Mouse (Mus musculus): ENCODE results near the gene Vsig10. TPM values are rescaled to one million over a fixed set of nuclear protein-coding genes. Genes with fewer than 3 reads are reported as not detected.
"Not testable (repeated sequence)": the region's sequence is repeated elsewhere in the genome, so short reads cannot be mapped to it uniquely, and the experiment has no call there.

Gene Vsig10
- 10 to 100 TPM; 16.3 to 23.0 TPM for total RNA-seq (2021)
- long read RNA-seq, experiment 1, partial matches to known transcripts = 4 of 10 reads
- long read RNA-seq, experiment 1, other reads (novel, unspliced or antisense) = 2 of 10 reads
- long read RNA-seq, experiment 2, partial matches to known transcripts = 1 of 4 reads
- long read RNA-seq, experiment 2, other reads (novel, unspliced or antisense) = 2 of 4 reads

DNA sequence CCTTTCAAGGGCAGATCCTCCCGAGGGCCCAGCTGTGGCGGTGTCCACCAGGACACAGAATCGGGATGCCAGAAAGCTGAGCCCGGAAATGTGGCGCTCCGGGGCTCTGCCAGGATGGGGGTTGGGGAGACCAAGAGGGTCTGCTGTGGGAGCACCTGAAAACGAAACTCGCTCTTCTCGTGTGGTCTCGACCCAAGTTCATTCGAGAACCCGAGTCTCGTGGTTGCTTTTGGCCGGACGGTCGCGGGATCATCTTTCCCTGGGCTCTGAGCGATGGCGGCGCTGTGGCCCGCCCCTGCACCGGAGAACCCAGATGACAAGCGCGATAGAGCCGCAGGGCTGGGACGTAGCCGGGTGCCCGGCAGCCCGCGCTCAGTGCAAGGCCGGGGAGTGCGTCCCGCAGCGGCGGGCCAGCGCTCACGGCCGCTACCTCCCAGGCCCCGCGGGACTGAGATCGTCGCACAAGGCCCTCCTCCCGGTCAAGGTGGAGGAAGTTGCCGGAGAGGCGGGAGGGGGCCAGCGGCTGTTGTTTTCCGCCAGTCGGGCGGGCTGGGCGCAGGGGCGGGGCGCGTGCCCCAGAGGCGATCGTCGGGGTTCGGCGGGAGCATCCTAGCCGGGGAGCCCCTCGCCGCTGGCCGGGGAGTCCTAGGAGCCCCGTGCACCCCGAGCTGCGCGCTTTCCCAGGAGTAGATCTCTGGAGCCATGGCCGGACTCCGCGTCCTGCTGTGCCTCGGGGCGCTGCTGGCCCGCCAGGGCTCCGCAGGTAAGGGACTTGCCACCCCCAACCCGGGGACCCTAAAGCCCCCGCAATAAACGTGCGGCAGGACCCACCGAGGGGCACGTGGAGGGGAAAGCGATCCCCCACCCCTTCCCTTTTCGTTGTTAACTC, at the start of gene Vsig10:
Vsig10 (plus strand) TSS at position 343 of the 889 bp plus-strand sequence.
- DNase-seq = peak; percentile 87 to 88

DNA sequence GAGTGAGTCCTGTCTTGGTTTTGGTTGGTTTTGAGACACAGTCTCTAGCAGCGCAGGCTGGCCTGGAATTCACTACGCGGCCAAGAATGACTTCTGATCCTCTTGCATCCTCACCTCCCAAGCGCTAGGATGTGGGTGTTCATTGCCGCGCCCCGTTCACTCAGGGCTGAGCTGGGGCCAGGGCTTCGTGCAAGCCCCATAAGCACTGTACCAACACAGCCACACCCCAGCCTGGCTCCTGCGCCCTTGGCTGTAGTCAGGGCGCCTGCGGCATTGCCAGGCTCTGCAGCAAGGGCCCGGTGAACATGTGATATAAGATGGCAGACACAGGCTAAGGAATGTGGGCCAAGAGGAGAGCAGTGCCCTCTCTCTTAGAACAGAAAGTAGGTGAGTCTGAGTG, 49.5 kb upstream of the Vsig10 start:
- no peak for DNase-seq

DNA sequence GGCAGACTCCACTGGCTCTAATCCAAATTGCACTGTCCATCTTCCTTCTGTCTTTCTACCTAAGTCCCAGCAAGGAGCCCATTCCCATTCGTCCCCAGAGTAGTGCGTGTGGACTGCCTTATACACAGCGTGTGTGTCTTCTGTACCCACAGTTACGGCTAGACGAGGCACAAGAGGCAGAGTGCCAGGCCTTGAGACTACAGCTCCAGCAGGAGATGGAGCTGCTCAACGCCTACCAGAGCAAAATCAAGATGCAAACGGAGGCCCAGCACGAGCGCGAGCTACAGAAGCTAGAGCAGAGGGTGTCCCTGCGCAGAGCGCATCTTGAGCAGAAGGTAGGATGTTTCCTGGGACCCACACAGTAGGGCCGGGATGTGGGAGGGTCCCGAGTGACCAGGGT, 46.9 kb upstream of the Vsig10 start:
- DNase-seq = no peak

DNA sequence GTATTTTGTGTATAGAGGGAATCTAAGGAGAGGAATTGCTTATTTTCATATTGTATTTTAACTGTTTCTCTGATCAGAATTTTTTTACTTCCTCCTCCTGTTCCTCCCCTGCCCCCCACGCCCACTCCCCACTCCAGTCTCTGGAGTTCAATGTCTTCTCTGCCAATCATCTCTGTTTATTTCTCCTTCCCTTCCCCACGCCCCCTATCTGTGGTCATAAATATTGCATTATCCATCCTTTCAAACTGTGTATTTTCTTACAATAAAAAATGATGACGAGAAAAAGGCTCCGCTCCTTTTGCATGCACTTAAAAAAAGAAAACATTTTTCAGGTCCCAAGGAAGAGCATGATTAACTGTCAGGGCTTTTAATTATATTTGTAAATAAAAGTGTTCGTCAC, 44.1 kb upstream of the Vsig10 start:
- no peak for DNase-seq

DNA sequence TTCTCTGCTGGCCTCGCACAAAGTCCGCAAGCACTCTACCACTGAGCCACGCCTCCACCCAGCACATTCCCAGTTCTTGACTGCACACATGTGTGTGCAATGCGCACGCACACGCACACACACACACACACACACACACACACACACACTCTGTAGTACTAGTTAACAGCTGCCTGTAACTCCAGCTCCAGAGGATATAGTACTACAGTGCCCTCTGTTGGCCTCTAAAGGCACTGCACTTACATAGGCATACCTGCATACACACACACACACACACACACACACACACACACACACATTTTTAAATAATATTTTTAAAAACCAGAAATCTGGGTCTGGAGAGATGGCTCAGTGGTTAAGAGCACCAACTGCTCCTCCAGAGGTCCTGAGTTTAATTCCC, 41.1 kb upstream of the Vsig10 start:
- DNase-seq = no peak

DNA sequence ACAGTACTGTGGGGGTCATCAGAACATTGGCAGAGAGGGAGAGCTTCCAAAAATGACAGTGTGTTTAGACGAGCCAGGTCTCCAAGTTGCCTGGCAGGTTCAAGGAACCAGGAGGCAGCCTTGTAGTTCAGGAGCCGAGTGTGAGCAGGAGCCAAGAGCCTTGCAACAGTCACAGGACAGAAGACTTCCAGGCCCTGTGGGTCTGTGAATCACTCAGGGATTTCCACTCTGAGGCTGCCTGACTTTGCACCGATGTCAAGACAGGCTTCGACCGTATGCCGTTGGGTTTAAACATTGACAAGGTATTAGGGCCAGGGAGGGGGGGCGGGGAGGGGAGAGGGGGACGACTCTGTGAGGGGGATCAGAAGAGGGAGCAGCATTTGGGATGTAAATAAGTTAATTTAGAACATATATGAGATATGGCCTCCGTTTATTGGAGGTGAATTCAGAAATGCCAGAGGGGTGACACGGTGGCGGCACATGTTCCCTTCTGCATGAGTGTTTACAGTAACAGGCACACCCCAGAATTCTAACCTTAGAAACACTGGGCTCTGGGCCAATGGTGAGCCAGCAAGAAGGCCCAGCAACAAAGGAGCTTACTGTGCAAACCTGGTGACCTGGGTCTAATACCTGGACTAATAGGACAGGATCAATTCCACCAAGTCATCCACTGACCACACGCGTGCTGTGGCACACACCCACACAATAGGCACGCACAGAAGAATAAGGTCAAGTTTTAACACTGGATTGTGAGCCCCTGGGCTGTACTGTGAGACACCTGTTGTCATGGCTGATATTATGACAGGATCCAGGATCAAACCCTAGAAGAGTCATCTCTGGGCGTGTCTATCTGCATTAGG, 39.8 kb upstream of the Vsig10 start:
- peak; percentile 37 to 65 for DNase-seq

DNA sequence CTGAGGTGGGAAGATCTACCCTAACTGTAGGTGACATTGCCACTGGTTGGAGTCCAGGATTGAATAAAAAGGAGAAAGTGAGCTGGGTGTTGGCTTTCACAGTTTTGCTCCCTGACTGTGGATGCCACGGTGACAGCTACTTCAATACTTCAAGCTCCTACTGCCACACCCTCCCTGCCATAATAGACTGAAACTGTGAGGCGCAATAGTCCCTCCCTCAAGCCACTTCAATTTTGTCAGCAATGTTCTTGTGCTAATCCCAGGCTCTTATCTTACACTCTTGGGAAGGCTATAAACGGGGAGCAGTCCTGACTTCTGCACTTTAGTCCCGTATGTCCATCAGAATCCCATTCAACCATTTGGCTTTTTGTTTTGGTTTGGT, 39.2 kb upstream of the Vsig10 start:
- DNase-seq = no peak

DNA sequence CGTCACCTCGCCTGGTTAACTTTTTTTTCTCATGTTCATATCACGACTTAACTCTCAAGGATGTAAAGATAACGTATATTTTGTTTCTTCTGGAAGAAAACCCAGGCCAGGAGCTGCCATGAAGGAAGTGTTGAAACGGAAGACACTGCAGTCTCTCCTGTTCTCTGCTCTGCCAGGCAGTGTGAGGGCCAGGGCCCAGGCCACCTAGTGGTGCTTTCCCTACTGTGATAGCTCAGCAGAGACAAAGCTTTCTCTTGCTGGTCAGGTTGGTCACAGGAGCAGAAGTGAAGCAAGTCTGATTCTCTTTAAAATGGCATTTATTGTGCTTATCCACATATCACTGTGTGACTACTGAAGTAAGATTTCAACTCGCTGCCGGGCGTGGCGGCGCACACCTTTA, 37.3 kb upstream of the Vsig10 start:
- DNase-seq = peak in 1 of 2 experiments; percentile 54

DNA sequence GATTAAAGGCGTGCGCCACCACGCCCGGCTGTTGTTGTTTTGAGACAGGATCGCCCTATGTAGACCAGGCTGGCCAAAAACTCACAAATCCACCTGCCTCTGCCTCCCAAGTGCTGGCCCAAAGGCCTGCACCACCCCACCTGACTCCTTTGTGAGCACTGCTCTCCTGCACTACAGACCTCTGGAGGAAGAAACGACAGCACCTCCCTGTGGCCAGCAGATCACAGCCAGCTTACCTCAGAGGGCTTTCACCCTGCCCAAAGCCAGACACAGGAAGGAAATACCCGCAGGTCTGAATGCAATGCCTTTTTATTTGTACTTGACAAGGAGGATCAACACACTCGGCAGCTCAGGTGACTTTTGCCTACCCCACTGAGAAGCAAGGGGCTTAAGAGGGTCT, 36.5 kb upstream of the Vsig10 start:
- no peak for DNase-seq

DNA sequence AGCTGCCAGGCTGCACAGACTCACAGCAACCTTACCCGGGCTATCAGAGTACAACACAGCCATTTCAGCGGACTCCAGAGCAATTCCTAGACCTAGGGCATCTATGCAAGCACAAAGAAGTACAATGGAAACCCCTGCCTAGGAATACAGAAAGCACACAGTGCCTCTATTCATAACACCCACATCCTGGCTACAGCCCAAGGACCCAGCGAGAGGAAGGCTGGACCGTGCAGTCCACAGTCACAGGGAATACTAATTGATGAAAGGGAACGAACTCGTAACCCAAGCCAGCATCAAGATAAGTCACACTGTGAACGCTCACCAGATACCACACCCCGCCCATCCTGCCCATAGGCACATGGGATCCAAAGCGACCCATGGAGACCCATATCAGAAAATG, 34.9 kb upstream of the Vsig10 start:
- peak; percentile 39 to 66 for DNase-seq

DNA sequence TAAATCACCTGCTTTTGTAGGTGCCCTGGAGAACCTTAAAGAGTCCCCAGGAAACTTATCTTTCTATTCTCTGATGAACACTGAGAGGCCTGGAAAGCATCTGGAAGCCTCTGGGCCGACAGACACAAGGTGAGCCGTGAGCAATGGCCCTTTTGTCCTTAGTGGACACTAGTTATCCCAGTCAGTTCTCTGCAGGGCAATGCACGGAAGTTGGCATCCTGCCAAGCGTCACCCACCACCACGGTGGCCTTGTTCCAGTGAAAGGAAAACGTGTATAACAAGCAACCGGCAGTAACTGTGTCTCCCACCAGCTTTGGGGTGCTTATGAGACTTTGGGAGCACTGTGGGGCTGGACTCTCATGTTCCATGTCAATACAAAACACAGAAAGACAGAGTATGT, 34.2 kb upstream of the Vsig10 start:
- no peak for DNase-seq

DNA sequence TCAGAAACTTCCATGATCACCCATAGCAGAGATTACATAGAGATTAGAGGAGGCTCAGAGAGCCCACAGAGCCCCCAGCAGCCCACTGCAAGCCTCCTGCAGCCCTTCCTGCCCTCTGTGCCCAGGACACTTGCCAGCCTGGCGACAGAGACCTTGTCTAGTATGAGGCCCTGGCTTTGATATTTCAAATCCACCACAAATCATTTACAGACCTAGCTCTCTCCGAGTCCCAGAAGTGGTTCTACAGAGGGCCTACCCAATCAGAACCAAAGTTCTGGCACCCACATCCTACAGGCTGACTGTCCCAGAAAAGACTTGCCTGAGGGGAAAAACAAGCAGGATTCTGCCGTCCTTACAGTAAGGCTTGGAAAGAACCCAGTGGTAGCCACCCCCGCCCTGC, 33.6 kb upstream of the Vsig10 start:
- DNase-seq = peak; percentile 43 to 44

DNA sequence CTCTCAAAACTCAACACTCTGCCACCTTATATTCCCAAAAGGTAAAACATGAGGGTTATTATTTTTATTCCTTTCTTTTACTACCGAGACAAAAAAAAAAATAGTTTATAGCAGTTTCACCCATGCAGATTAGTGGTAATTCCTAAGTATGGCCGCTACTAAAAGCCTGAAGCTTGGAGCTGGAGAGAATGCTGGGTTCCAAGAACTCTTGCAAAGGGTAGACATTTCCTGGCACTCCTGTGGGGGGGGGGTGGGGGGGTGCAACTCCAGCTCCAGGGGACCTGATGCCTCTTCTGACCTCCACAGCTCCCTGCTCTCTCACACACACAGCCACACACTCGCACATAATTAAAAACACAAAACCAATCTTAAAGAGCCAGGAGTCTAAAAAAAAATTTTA, 32.6 kb upstream of the Vsig10 start:
- DNase-seq = no peak

DNA sequence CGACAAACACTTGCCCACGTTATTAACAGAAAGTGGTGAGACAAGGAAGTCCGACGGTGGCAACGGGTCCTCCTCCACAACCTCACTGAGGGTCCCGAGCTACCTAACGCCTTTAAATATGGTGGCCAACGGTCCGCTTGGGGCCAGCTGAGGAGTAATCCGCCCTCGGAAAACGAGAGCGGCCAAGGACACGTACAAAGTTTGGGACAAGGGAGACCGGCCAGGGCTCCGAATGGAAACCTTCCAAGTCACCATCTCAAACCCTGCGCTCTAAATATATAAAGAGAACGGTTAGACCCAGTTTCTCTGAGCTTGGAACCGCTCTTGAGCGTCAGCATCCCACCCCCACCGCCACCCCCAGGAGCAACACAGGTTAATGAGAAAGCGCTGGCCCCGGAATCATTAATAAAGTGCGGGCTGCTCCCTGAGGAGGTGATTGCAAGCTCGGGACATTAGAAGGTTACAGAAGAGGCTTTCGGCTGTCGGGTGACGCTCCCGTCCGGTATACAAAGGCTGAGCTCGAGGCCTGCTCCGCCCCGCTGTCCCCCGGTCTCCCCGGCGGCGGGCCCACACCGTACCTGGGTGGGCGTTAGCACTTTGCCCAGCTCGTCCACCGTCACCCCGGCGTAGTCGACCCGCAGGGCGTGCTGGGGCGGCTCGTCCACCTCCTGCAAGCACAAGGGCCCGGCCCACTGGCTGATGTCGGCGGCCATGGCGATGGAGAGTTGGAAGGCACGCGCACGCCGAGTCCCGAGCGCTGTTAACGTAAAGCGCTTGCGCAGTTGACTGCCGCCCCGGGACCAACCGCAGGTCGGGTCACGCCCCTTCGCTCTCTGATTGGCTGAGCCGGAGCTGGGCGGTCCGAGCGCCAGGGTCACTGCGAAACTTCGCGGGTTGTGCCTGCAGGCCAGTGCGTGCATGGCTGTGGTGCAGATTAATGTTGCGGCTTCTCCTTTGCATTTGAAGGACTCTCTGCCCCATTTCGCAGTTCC, 31.8 kb upstream of the Vsig10 start, which contains the start of gene Pebp1:
Pebp1 (minus strand) TSS at position 795 of the 992 bp plus-strand sequence.
- peak; percentile 98 for DNase-seq

DNA sequence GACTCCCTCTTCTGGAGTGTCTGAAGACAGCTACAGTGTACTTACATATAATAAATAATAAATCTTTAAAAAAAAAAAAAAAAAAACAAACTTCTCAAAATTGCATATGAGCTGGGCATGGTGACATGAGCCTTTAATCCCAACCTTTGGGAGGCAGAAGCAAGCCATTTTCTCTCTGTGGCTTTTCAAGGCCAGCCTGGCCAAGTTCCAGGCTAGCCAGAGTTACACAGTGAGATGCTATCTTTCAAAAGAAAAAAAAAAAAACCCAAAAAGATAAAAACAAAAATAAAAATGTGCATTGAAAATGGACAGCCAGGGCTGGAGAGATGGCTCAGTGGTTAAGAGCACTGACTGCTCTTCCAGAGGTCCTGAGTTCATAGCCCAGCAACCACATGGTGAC, 29.2 kb upstream of the Vsig10 start:
- DNase-seq = peak; percentile 64 to 70

DNA sequence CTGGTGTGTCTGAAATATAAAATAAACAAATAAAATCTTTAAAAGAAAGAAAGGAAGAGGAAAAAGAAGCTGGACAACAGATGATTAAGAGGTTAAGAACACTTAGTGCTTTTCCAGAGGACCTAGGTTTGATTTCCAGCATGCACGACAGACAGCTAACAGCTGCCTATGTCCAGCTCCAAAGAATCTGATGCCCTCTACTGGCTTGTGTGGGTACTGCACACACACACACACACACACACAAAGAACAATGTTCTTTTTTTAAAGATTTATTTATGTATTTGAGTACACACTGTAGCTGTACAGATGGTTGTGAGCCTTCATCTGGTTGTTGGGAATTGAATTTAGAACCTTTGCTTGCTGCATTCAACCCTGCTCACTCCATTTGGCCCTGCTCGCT, 28.8 kb upstream of the Vsig10 start:
- no peak for DNase-seq

DNA sequence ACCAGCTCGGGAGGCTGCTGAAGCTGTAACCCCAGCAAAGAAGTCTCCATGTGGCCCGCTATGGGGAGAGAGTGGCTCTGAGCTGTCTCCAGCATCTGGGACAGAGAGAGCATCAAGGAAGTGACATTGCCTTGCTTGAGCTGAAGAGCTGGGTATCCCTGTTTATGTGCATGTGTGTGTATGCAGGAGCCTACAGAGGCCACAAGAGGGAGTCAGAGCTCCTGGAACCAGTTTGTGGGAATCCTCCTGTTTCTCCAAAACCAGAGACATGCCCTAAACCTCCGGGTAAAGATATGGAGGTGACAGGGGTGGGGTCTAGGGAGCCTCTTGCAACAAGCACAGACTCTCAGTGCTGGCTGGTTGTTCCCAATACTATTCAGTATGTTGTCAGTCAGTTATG, 27.6 kb upstream of the Vsig10 start:
- DNase-seq = no peak

DNA sequence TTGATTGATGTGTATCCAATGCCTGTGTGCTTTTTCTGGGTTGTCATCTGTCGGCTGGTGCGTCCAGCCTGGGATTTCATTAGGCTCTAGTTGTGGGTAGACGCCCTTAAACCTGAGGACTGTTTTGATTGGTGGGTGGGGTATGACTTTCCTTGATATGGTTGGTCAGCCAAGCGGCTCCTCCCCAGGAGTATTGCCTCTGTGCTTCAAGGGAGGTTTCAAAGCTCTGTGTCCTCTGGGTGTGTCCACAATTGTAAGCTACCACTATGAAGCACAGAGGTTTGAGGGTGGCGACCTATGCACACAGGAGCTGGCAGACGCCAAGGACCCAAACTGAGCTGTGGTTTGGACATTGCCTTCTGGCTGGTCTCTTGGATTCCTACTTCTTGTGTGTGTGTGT, 26.3 kb upstream of the Vsig10 start:
- DNase-seq = no peak

DNA sequence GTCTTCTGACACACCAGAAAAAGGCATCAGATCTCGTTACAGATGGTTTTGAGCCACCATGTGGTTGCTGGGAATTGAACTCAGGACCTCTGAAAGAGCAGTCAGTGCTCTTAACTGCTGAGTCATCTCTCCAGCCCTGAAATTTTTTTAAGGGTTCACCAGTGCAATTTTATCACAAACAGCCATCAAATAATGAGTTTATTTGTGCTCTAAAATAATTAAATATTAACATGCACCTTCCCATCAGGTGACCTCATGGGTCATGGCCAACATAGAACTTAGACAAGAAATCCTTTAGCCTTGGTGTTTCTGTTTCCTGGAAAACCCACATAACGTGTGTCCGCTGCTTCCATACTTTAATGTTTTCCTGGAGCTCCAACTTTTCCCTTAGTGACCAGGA, 25.1 kb upstream of the Vsig10 start:
- not testable (repeated sequence) for DNase-seq

DNA sequence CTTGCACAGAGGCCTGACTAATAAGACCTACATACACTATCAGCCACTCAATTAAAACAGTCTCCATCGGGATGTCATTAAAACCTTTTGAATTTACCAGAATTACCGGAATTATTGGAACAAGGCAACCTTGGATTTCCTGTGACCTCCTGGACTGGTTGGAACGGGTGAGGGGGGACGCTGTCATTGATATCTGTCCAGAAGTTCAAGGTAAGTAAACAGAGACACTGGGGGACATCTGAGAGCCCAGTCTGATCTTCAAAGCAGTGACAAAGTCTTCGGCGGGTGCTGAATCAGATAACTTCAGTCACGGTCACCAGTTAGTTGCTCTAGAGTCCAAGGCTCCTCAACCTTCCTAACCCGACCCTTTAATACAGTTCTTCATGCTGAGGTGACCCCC, 23.9 kb upstream of the Vsig10 start:
- DNase-seq = peak in 1 of 2 experiments; percentile 36

DNA sequence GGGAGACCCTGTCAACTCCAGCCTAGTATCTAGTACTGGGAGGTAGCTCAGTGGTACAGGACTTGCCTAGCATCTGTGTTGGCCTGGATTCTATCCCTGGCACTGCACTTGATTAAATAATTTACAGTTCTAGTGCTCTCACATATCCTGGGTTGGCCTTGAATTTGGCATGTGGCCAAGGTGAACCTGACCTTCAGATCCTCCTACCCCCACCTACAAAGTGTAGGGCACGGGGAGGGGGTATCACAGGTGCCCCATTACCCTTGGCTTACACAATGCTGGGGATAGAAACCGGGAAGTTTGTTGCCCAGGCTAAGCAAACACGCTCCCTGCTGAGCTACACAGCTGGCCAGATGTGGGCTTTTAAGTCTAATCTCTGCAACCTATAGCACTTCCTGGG, 16.0 kb upstream of the Vsig10 start:
- DNase-seq = peak; percentile 35 to 37

Measured in adrenal gland, postnatal 36 days (tissue).